Mouse (Mus musculus) cerebellum, adult (tissue): Measurements from ENCODE around the gene Gm11172.

Experiments used
- ATAC-seq: cut with Nextera tagmentation; 2 replicates; pipeline ENCODE4 v1.9.2; 2017; ENCODE audit warnings: mild to moderate bottlenecking, moderate library complexity, mixed read lengths; ENCODE audit not compliant: insufficient number of reproducible peaks, low FRiP score, low TSS enrichment

Gene Gm11172

GRCm38 (mm10) chr16:10812865-10813371 is at the start of gene Gm11172:
TSS of gene Gm11172 (plus strand) at chr16:10812915.
- no peak for ATAC-seq

DNA sequence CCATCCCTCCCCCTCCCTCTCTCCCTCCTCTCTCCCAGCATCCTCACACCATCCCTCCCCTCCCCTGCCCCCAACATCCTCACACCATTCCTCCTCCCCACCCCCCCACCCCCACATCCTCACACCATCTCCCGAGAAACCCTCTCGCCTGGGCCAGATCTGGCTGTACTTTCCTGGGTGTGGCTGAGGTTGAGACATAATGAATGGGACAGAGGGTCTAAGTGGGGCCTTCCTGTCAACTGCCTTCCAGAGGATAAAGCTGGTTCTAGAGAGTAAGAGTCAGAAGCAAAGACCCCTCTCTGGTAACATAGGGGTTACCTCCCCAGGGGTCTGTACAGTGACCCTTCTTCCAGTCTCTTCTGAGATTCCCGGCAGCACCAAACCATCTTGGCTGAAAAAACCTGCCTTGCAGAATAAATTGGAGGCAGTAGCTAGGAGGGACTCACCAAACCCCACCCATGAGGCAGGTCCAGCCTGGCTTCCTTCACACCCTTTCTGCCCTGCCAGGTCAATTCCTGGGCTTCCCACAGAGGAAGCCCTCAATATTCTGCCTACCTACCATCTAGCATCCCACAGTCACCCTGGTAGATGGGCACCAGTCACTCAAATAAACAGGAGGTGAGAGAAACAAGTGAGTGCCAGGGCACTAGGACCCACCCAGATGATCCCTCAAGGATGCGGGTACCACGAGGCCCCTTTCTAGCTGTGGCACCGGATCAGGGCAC is 49.0 kb upstream of the Gm11172 start:
- ATAC-seq = no peak

DNA sequence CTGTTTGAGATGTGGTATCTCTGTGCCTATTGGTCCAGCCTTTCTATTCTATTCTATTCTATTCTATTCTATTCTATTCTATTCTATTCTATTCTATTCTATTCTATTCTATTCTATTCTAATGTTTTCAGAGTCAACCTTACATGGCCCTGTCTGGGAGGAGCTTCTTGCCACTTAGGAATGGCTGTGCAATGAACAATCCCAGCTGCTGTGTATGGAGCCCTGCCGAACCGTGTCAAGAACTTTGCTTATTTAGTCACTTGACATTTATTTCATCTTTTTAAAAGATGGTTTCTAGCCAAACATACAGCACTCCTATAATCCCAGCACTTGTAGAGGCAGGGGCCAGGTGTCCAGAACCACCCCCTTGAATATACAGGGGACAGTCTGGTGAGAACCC is 48.4 kb upstream of the Gm11172 start:
- no peak for ATAC-seq

GRCm38 (mm10) chr16:10767158-10767557 is 45.6 kb upstream of the Gm11172 start:
- no peak; the same call in 1 of the 2 replicates for ATAC-seq

DNA sequence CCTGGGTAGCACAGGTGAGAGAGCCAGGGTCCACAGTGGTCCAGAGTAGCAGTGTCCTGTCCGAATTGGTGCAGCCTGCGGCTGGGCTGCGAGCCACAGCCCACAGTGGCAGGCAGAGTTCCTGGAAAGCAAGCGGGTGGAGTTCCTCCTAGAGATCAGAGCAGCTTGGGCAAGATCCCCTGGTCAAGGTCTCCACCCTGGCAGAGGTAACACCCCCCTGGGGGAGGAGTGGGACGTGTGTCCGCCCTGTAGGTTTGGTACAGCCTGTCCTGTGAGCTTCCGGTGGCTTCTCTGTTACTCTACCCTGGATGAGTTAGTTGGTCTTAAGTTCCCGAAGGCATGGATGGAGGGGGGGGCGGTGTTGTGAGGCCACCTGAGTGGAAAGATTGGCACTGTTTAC is 43.9 kb upstream of the Gm11172 start:
- no peak for ATAC-seq

DNA sequence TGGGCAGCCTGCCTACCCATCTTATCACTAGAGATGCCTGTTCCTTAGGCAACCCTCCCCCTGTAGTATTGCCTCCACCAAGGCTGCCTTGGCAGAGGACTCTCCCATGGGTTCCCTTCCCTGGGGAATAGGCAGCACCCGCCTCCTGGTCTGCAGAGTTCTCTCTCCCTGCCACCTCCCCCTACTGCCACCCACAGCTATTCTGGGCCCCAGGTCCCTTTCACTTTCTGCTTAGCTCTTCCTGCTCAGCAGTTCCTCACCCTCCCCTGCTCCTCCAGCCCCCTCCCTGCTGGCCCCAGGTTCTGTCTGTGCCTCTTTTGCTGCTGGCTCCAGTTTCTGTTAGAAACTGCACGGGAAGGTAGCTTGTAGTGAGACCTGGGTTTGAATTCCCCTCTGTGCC is 43.1 kb upstream of the Gm11172 start:
- ATAC-seq = no peak; the same call in 1 of the 2 replicates

DNA sequence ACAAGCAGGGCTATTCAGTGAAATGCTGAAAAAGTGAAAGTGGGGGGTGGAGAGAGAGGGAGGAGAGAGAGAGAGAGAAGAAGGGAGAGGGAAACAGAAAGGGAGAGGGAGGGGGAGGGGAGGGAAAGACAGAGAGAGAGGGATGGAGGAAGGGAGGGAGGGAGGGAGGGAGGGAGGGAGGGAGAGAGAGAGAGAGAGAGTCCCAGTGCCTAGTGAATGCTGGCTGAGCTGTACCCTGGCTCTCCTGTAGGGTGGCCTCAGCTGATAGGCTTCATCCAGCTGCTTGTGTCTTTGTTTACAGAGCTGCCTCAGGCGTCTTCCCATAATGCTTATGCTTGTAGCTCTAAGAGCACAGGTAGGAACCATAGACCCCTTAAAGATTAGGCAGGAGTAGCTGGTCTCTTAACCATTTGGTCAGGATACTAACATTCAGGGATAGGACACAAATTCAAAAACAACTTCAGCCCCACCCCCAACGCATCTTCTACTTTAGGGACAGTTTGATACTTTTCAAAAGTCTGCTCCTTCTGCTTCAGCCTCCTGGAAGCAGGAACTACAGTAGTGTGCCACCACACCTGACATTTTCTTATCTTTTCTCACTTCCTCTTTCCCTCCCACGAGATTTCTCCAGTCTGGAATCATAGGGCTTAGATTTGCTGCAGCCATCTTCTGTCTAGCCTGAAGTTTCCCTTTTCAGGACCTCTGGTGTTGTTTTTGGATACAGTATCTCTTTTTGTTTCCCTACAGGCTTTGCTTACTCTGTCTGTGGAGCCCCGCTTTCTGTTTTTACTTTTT is 42.0 kb upstream of the Gm11172 start:
- no peak for ATAC-seq

DNA sequence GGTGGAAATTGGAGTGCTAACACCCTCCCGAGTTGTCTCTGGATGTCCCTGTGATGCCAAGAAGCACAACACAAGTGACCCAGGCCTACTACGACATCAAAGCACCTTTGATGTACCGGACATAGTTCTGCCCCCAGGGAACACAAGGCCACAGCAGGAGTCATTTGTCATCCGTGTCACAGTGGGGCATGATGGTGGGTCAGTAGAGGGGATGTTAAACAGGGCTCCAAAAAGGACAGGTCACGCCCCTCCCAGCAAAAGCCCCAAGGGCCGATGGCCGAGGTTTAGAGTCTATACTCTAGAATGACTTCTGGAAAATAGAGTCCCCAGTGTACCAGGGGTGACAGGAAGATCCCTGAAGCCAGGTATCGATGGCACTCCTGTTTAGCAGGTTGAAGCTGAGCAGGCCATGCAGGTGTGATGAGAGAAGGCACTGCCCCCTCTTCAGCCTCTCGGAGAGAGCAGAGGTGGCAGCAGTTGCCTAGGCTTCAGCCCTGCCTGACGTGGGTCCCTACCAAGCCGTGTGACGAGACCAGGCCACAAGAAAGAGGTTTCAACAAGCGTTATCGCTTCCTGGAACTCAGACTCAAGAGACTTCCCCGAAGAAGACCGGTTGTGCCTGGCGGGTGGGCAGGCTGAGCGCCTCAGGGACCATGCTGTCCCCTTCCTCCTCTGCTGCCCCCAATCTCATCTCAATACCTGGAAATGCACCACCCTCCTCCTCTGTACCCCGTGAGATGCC is 40.8 kb upstream of the Gm11172 start:
- no peak for ATAC-seq

DNA sequence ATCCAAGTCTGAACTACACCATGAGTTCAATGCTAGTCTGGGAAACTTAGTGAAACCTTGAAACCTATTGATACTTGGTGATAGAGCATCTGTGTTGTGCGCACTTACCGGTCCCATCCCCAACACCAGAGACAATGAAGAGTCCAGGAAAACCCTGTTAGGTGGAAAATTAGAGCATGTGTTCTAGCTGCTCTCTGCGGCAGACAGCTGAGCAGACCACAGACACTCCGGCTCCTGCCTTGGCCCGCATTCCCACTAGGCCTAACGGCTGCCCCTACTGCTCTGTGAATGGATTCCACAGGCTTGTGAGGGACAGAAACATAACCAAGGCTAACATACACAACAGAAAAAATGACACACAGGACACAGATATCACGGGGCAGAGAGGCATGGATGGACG is 39.2 kb upstream of the Gm11172 start:
- no peak for ATAC-seq

GRCm38 (mm10) chr16:10774726-10775125 is 38.0 kb upstream of the Gm11172 start:
- no peak for ATAC-seq

GRCm38 (mm10) chr16:10776322-10776721 is 36.4 kb upstream of the Gm11172 start:
- no peak for ATAC-seq

DNA sequence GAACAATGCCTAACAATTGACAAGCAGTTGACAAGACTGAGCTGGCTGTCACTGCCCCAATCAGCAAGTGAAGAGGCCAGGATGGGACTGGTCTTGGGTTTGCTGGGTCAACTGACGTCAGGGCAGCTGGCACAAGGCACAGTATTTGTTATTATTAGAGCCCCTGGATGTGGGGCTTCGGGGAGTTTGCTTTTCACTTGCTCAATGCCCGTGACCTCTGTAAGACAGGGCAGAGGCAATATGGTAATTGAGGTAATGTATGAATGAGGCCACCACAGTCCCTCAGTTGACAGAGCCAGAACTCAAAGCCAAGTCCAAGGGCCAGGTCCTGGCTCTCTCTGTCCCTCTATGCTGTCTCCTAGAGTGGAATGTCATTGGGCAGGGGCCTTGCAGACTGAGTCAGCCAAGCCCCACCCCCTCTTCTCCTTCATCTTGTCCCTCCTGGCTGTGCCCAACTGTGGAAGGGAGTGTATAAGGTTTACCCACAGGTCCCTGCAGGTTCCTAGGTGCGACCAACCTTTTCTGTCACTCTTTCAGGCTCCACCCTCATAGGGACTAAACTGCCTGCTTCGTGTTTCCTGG is 35.0 kb upstream of the Gm11172 start:
- ATAC-seq = no peak

DNA sequence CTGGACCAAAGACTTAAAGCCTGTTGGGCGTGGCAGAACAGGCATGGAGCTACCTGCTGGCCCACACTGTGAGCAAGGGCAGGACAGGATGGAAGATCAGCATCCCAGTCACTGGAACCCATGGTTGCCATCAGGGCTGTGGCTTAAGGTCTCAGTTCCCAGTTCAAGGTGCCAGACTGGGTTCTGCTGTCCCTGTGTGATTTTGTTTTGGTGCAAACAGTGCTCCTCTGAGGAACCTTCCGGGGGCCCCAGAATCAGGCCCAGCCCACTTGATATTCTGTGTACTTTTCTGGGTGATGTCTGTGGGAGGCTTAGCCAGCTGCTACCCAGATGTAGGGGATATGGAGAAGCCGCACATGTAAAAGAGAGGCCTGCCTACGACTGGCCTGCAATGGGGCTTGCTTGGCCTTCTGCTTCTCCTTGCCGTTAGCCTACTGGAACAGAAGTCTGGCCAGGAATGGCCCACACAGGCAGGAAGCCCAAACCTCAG is 32.0 kb upstream of the Gm11172 start:
- ATAC-seq = no peak

GRCm38 (mm10) chr16:10781862-10782371 is 30.8 kb upstream of the Gm11172 start:
- no peak for ATAC-seq

- no peak for ATAC-seq
Observed at GRCm38 (mm10) chr16:10782377-10783151, 30.2 kb upstream of the Gm11172 start.

- no peak for ATAC-seq
Observed at GRCm38 (mm10) chr16:10783152-10783434, 29.6 kb upstream of the Gm11172 start.

- no peak for ATAC-seq
Observed at GRCm38 (mm10) chr16:10783451-10783850, 29.3 kb upstream of the Gm11172 start.

DNA sequence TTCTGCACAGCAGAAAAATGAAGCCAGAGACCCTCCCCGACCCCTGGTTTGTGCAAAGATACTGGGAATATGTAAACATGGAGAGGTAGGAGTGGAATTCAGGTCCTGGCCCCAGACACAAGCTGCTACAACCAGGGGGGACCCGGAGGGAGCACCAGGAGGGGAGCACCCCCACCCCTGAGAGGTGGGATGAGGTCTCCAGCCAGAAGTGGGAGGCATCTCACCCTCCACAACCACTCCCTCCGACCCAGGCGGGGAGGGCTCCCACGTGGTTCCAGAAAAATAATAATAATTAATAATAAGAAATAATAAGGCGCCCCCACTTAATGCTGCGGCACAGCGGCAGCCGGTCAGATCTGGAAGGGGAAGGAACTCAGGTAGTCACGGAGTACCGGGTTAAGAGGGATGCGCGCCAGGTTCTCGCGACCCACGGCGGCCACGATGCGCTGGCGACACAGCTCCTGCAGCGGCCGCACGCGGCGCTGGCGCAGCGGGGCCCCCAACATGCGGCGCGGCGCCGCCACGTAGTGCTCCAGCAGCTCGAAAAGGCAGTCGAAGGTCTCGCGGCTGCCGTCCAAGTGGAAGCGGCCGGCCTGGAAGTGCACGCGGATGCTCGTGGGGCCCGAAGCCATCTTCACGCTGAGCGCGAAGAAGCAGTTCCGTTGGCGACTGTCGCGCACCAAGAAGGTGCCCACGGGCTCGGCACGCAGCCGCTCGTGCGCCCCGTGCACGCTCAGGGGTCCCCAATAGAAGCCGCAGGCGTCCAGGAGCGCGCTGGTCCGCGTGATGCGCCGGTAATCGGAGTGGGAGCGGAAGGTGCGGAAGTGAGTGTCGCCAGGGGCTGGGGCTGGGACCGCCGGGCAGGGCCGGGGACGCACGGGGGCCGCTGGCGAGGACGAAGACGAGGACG is 28.6 kb upstream of the Gm11172 start:
- no peak for ATAC-seq
